Mouse (Mus musculus) ovary, adult 10 weeks (tissue): ENCODE measurements around the gene Hist1h2ae. TPM values are rescaled to one million over a fixed set of nuclear protein-coding genes. Genes with fewer than 3 reads are reported as not detected.

Experiments
- polyA plus RNA-seq: library from polyadenylated mRNA; stranded (reverse); fragments of 350-450 nt; fragmentation: Illumina TruSeq; extraction: RNeasy Lipid Tissue Mini Kit (QIAGEN cat#74804); gene quantifications from one replicate; pipeline ENCODE4 v1.2.3, GENCODE M21; 2014

Gene Hist1h2ae
- 0.80 TPM for polyA plus RNA-seq

DNA sequence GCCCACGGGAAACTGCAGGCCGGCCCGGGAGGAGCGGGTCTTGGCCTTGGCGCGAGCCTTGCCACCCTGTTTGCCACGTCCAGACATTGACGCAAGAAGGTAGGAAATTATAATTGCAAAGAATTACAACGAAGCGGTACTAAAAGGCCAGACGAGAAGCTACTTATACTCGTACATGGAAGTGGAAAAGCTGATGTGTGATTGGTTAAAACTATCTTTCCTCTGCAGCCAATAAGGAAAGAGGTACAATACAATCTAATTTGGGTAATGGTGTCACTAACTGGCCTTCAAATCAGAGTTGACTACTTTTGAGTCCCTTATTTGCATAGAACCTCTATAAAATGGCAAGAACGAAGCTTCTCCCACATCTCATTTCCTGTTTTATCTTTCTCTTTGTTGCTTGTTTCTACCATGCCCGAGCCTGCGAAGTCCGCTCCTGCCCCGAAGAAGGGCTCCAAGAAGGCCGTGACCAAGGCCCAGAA lies at the start of gene Hist1h2ae, which contains the start of gene Hist1h2bg:
TSS of gene Hist1h2ae (minus strand) at position 199 of the 482 bp plus-strand sequence.
TSS of gene Hist1h2bg (plus strand) at position 375 of the 482 bp plus-strand sequence.

DNA sequence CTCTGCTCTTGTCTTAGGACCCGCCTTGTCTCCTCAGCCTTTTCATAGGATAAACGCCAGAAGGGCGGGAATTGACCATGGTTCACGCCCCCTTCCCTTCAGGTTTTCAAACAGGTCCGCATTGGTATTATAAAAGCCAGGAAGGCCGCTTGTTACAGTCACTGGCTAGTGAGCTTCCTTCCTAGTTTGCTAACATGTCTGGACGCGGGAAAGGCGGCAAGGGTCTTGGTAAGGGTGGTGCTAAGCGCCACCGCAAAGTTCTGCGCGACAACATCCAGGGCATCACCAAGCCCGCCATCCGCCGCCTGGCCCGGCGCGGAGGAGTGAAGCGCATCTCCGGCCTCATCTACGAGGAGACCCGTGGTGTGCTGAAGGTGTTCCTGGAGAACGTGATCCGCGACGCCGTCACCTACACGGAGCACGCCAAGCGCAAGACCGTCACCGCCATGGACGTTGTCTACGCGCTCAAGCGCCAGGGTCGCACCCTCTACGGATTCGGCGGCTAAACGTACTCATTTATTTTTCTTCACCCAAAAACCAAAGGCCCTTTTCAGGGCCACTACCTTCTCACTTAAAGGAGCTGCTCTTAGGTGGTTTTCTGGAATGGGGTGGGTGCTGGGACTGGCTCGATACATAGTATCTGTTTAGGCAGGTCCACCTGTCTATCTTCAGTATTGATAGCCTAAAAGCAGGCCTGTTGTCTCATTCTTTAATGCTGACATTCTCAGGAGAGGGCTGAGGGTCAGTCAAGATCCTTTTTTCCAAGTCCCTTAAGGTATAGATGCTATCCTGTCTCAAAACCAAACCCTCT lies 10.6 kb upstream of the Hist1h2ae start, which contains the start of gene Hist1h4d:
TSS of gene Hist1h4d (plus strand) at position 191 of the 811 bp plus-strand sequence.

DNA sequence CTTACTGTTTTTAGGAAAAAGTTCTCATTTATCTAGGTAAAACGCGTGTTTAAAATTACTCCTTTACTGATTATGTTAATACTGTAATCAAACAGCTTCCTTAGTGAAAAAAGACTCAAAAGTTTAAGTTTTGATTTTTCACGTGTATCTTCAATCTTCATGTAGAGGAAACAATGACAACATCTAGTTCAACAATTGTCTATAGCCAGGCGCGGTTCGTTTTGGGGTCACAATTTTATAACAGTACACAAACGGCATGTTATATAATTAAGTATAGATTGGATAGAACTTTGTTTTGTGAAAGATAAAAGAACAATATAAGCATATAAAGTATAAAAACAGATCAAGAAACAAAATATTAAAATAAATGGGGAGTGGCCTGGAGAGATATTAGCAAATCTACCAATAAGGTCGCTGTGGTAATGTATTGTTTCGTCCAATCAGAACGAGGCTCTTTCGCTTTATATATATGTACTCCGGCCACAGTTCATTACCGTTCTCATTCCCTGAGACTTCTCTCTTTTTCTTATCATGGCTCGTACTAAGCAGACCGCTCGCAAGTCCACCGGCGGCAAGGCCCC lies 4.3 kb upstream of the Hist1h2ae start, which contains the start of gene Hist1h3d:
TSS of gene Hist1h3d (plus strand) at position 493 of the 581 bp plus-strand sequence.

DNA sequence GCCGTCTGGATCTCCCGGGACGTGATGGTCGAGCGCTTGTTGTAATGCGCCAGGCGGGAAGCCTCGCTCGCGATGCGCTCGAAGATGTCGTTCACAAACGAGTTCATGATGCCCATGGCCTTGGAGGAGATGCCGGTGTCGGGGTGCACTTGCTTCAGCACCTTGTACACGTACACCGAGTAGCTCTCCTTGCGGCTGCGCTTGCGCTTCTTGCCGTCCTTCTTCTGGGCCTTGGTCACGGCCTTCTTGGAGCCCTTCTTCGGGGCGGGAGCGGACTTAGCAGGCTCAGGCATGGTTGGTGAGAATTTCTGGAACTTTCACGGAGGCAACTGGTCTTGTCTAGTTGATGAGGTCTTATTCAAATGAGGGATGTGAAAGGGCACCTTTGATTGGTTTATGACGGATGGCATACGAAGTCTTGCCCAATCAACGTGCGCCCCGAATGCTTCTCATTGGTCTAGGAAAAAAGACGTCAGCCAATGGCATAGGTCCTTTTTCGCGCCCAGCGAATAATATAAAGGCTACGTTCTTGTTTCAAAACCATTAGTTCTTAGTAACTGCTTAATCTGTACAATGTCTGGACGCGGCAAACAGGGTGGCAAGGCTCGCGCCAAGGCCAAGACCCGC lies 3.0 kb upstream of the Hist1h2ae start, which contains the start of the genes Hist1h2bf and Hist1h2ad:
TSS of gene Hist1h2bf (minus strand) at position 299 of the 627 bp plus-strand sequence.
TSS of gene Hist1h2ad (plus strand) at position 484 of the 627 bp plus-strand sequence.

DNA sequence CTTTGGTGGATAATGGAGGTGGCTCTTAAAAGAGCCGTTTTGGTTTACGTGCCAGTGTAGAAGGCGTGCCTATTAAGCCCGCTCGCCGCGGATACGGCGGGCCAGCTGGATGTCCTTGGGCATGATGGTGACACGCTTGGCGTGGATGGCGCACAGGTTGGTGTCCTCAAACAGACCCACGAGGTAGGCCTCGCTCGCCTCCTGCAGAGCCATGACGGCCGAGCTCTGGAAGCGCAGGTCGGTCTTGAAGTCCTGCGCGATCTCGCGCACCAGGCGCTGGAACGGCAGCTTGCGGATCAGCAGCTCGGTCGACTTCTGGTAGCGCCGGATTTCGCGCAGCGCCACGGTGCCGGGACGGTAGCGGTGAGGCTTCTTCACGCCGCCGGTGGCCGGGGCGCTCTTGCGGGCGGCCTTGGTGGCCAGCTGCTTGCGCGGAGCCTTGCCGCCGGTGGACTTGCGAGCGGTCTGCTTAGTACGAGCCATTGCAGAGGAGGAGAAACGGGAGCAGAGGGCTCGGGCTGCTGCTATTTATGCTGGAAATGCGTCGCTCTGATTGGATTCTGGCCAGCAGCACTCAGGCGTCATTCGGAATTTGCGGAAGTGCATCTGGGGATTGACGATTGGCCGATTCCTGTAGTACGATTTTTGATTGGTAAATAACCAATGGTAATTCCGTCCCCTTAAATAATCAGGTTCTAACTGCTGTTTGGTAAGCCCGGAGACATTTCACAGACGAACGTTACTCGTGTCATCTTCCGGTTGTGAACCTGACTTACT lies 8.9 kb downstream of the Hist1h2ae start, which contains the start of gene Hist1h3e:
TSS of gene Hist1h3e (minus strand) at position 487 of the 777 bp plus-strand sequence.

DNA sequence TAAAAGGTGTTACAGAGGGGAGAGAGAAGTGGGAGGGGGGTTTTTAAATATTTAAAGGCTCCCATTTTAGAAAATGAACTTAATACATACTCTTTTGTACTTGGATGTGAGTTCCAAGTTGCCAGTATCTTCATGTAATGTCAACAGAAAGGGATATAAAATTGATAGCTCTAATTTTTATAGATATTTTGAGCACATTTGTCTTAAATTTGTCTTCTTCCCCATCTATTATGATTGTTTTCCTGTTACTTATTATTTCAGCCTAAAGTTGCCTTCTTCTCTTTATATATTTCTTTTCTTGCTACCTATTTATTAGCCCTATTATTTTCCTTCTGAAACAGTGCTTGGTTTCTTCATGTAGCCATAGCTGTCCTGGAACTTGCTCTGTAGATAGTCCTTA lies 18.1 kb downstream of the Hist1h2ae start, which contains the start of gene Hist1h1d:
TSS of gene Hist1h1d (plus strand) at position 301 of the 400 bp plus-strand sequence.

DNA sequence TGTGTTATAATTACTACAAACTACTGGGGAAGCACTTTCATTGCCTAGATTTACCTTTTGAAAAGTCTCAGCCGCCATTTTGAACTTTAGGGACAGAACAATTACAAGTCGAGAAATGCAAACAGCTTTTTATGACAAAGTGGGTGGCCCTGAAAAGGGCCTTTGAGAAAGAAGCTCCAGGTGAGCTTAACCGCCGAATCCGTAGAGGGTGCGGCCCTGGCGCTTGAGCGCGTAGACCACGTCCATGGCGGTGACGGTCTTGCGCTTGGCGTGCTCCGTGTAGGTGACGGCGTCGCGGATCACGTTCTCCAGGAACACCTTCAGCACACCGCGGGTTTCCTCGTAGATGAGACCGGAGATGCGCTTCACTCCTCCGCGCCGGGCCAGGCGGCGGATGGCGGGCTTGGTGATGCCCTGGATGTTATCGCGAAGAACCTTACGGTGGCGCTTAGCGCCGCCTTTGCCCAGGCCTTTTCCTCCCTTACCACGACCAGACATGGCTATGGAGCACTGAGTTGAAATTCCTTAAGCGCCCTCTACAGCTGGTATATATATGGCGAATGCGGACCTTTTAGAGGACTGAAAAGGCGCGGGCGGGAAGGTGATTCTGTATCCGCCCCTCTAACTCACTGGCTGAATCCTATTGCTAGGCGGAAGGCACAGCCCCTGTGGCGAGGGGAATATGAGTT lies 19.7 kb downstream of the Hist1h2ae start, which contains the start of gene Hist1h4f:
TSS of gene Hist1h4f (minus strand) at position 503 of the 689 bp plus-strand sequence.

DNA sequence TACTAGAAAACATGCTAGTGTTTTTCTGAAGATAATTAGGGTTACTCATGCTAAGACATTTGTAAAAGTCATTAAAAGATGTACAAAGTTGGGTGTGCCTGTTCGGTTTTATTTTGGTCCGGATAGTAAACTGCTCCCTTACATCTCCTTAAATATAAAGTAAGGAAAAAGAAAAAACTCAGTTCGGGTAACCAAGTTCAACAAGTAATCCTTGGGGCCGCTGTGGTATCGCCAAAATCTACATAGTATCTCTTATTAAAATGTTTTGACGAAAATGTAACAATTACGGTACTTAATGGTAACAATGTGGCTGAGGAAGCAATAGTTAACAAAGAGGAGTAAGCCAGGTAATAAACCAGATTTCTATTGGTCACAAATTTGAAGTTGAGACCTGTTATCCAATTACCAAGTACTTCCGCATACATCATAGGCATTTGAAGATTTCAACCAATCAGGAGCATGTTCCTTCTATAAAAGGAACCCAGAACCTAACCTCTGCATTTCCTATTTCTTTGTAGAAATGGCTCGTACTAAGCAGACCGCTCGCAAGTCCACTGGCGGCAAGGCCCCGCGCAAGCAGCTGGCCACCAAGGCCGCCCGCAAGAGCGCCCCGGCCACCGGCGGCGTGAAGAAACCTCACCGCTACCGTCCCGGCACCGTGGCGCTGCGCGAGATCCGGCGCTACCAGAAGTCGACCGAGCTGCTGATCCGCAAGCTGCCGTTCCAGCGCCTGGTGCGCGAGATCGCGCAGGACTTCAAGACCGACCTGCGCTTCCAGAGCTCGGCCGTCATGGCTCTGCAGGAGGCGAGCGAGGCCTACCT lies 26.8 kb downstream of the Hist1h2ae start, which contains the start of gene Hist1h3f:
TSS of gene Hist1h3f (plus strand) at position 88 of the 822 bp plus-strand sequence.

DNA sequence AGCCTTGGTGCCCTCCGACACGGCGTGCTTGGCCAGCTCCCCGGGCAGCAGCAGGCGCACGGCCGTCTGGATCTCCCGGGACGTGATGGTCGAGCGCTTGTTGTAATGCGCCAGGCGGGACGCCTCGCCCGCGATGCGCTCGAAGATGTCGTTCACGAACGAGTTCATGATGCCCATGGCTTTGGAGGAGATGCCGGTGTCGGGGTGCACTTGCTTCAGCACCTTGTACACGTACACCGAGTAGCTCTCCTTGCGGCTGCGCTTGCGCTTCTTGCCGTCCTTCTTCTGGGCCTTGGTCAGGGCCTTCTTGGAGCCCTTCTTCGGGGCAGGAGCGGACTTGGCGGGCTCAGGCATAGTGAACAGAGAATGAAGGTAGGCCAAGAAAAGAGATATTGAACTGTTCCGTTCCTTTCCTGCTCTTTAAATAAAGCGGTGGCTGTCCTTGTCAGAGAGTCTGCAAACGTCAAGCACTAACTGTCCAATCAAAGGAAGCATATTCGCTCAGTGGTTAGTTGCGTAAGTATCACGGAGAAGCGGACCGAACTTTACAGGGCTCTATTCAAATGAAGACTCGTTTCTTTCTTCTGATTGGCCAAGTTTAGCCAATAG lies 27.9 kb downstream of the Hist1h2ae start, which contains the start of gene Hist1h2bh:
TSS of gene Hist1h2bh (minus strand) at position 394 of the 609 bp plus-strand sequence.

DNA sequence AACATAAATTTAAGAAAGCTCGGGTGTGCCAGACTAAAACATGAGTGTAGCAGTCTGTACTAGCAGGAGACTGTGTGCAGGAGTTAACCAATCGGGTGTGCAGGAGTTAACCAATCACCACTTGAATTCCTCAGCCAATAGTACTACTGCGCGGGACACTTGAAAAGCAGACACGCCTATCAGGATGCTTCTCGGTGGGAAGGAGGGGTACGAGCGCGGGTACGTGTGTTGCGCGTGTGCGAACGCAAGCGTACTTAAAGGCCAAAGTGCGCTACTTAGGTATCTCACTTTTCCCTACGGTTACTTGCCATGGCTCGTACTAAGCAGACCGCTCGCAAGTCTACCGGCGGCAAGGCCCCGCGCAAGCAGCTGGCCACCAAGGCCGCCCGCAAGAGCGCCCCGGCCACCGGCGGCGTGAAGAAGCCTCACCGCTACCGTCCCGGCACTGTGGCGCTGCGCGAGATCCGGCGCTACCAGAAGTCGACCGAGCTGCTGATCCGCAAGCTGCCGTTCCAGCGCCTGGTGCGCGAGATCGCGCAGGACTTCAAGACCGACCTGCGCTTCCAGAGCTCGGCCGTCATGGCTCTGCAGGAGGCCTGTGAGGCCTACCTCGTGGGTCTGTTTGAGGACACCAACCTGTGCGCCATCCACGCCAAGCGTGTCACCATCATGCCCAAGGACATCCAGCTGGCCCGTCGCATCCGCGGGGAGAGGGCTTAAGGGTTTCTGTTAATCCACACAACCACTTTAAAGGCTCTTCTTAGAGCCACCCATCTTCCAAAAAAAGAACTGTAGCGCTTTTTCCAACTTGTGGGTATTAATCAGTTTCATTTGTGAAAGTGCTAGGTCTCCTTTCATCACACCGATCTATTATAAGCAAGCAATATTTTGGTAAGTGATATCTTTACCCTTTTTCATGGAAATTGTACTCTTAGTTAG lies 35.6 kb downstream of the Hist1h2ae start, which contains the start of gene Hist1h3g:
TSS of gene Hist1h3g (plus strand) at position 286 of the 939 bp plus-strand sequence.

DNA sequence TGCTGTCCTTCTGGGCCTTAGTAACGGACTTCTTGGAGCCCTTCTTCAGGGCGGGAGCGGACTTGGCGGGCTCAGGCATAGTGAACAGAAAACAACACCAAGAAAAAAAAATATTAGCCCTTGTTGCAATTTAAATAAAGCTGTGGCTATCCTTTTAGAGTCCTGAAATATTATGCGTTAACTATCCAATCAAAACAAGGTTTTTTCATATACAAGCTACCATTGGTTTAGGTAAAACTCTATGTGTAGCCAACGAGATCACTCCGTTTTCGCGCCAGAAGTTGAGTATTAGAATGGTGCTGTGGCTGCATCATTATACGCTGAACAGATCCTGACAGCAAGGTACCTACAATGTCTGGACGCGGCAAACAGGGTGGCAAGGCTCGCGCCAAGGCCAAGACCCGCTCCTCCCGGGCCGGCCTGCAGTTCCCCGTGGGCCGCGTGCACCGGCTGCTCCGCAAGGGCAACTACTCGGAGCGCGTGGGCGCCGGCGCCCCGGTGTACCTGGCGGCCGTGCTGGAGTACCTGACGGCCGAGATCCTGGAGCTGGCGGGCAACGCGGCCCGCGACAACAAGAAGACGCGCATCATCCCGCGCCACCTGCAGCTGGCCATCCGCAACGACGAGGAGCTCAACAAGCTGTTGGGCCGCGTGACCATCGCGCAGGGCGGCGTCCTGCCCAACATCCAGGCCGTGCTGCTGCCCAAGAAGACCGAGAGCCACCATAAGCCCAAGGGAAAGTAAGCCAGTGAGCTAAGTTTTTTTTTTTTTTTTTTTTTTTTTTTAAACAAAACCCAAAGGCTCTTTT lies 37.3 kb downstream of the Hist1h2ae start, which contains the start of gene Hist1h2af:
TSS of gene Hist1h2af (plus strand) at position 347 of the 808 bp plus-strand sequence.

DNA sequence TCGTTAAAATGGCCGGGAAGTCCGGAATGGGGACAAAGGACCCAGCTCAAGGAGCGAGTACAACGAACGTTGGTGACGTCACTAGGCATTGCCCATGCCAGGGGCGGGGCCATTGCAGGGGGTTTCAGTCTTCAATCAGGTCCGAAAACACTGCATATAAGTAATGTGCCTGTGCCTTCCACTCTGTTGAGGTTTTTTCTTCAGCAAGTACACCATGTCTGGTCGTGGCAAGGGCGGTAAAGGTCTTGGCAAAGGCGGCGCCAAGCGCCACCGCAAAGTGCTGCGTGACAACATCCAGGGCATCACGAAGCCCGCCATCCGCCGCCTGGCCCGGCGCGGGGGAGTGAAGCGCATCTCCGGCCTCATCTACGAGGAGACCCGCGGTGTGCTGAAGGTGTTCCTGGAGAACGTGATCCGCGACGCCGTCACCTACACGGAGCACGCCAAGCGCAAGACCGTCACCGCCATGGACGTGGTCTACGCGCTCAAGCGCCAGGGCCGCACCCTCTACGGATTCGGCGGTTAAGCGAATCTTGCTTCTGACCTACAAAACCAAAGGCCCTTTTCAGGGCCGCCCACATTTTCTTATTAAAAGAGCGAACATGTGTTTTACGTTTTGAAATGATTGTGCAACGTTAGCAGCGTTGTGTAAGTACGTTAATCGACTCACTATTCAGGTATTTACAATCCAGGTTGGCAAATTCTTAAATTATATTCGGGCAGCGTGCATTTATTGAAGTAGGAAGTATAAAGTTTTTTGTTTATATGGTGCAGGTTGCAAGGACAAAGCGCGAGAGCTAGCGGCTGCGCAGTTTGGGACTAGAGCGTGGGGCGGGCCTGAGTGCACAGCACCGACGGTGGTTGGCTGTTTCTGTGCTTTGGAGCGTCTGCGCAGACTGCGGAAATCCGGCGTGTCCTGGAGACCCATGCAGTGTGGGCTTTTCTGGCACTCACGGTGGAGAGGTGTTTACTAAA lies 39.8 kb downstream of the Hist1h2ae start, which contains the start of gene Hist1h4h:
TSS of gene Hist1h4h (plus strand) at position 150 of the 975 bp plus-strand sequence.

